Mouse (Mus musculus): ENCODE data around the gene Slc7a6os.

- TF ChIP-seq POLR2A (IDR thresholded peaks at IDR 0.05; ENCODE audit: low read depth, low read length) (no peak), CTCF (conservative IDR thresholded peaks at IDR 0.05 in 1 of 2, IDR thresholded peaks at IDR 0.05 in 1 of 2; ENCODE audit: low read depth in 2 of 2, low read length in 2 of 2) (no peak), EP300 (IDR thresholded peaks at IDR 0.05; ENCODE audit: low read length) (no peak), CHD2 (IDR thresholded peaks at IDR 0.05; ENCODE audit: low read length) (no peak), CHD1 (IDR thresholded peaks at IDR 0.05; ENCODE audit: low read depth, low read length) (peak; percentile 72; the same call in 1 of the 2 replicates), JUND (conservative IDR thresholded peaks at IDR 0.05; ENCODE audit: low read depth, low read length) (no peak), TBP (conservative IDR thresholded peaks at IDR 0.05; ENCODE audit: low read depth, low read length) (0 out of 2 replicates have a peak, but pooled peaks have one; percentile 25), NELFE (IDR thresholded peaks at IDR 0.05; ENCODE audit: low read depth, low read length) (no peak), ZKSCAN1 (IDR thresholded peaks at IDR 0.05; ENCODE audit: borderline replicate concordance, low read depth, low read length) (no peak), SIN3A (IDR thresholded peaks at IDR 0.05; ENCODE audit: low read length) (peak; percentile 11; the same call in 1 of the 2 replicates), NRF1 (IDR thresholded peaks at IDR 0.05; ENCODE audit: low read depth, low read length) (0 out of 2 replicates have a peak, but pooled peaks have one; percentile 13), MEF2A (IDR thresholded peaks at IDR 0.05; ENCODE audit: borderline replicate concordance, low read depth, low read length) (no peak)
Measured at GRCm38 (mm10) chr8:106169017-106169933, 41.5 kb downstream of the Slc7a6os start.

Measured in CH12.LX (cell line).